Mouse (Mus musculus): ENCODE measurements around the gene Hoxa10. TPM values are rescaled to one million over a fixed set of nuclear protein-coding genes. Genes with fewer than 3 reads are reported as not detected.

Gene Hoxa10
- polyA plus RNA-seq, 2 experiments = 111 to 117 TPM

GRCm38 (mm10) chr6:52211170-52211935 is 29.3 kb downstream of the Hoxa10 start:
- Histone ChIP-seq H3K27ac (replicated peaks; ENCODE audit: low read depth, low read length) (peak overlapping the region; percentile 91), H3K9me3 (ENCODE audit: control insufficient read depth, low read length) (no peaks in the 10 kb centered on the region), H3K4me3 (replicated peaks; ENCODE audit: low read length) (peak overlapping the region; percentile 65), H3K4me2 (replicated peaks; ENCODE audit: low read depth, low read length, severe bottlenecking) (peak overlapping the region; percentile 75), H3K9ac (ENCODE audit: low read depth, low read length, severe bottlenecking) (peak overlapping the region; percentile 84), H3K36me3 (ENCODE audit: control insufficient read depth, insufficient read depth, low read length) (0 out of 2 replicates have a peak, but pooled peaks cover 2% of the 10 kb centered on the region), H3K4me1 (ENCODE audit: control insufficient read depth, insufficient read depth, low read length) (peaks cover 50% of the 10 kb centered on the region), H3K27me3 (ENCODE audit: control insufficient read depth, insufficient read depth, low read length) (peaks cover 38% of the 10 kb centered on the region)
- peak; percentile 45; the same call in 1 of the 2 replicates for ATAC-seq (ENCODE audit: low FRiP score, low read depth)
- TF ChIP-seq POLR2A (IDR thresholded peaks at IDR 0.05; ENCODE audit: borderline replicate concordance, extremely low read depth, insufficient read depth, insufficient read length) = peak; percentile 73; the same call in 1 of the 2 replicates
- WGBS = under 1% methylated on average over 36 of the region's 37 CpGs
- peak; percentile 91 for DNase-seq (ENCODE audit: low spot score)

GRCm38 (mm10) chr6:52209685-52210046 is 31.0 kb downstream of the Hoxa10 start:
- Histone ChIP-seq H3K36me3 (ENCODE audit: control insufficient read depth, insufficient read depth, low read length) (peaks cover 18% of the 10 kb centered on the region; the same call in 1 of the 2 replicates), H3K4me2 (replicated peaks; ENCODE audit: low read depth, low read length, severe bottlenecking) (peak overlapping the region; percentile 75), H3K4me1 (ENCODE audit: control insufficient read depth, insufficient read depth, low read length) (peaks cover 52% of the 10 kb centered on the region), H3K9ac (ENCODE audit: low read depth, low read length, severe bottlenecking) (peak overlapping the region; percentile 52), H3K27ac (replicated peaks; ENCODE audit: low read depth, low read length) (no peak overlapping the region), H3K27me3 (ENCODE audit: control insufficient read depth, insufficient read depth, low read length) (peaks cover 30% of the 10 kb centered on the region), H3K9me3 (ENCODE audit: control insufficient read depth, low read length) (no peaks in the 10 kb centered on the region), H3K4me3 (replicated peaks; ENCODE audit: low read length) (peak overlapping the region; percentile 39)
- 24% methylated on average over 12 of the region's 12 CpGs for WGBS
- DNase-seq (ENCODE audit: low spot score) (no peak), ATAC-seq (ENCODE audit: low FRiP score, low read depth) (no peak)
- TF ChIP-seq POLR2A (IDR thresholded peaks at IDR 0.05; ENCODE audit: borderline replicate concordance, extremely low read depth, insufficient read depth, insufficient read length) = no peak

- no peak for TF ChIP-seq POLR2A (IDR thresholded peaks at IDR 0.05; ENCODE audit: borderline replicate concordance, extremely low read depth, insufficient read depth, insufficient read length)
- Histone ChIP-seq H3K4me3 (replicated peaks; ENCODE audit: low read length) (peak overlapping the region; percentile 39), H3K27me3 (ENCODE audit: control insufficient read depth, insufficient read depth, low read length) (peaks cover 26% of the 10 kb centered on the region; the same call in 1 of the 2 replicates), H3K4me2 (replicated peaks; ENCODE audit: low read depth, low read length, severe bottlenecking) (peak overlapping the region; percentile 75), H3K27ac (replicated peaks; ENCODE audit: low read depth, low read length) (no peak overlapping the region), H3K9me3 (ENCODE audit: control insufficient read depth, low read length) (no peaks in the 10 kb centered on the region), H3K36me3 (ENCODE audit: control insufficient read depth, insufficient read depth, low read length) (peaks cover 21% of the 10 kb centered on the region; the same call in 1 of the 2 replicates), H3K9ac (ENCODE audit: low read depth, low read length, severe bottlenecking) (peak overlapping the region; percentile 52), H3K4me1 (ENCODE audit: control insufficient read depth, insufficient read depth, low read length) (peaks cover 58% of the 10 kb centered on the region)
- DNase-seq (ENCODE audit: low spot score) (no peak), ATAC-seq (ENCODE audit: low FRiP score, low read depth) (no peak)
- WGBS = 13% methylated on average over 18 of the region's 18 CpGs
These were observed 31.6 kb downstream of the Hoxa10 start for GRCm38 (mm10) chr6:52208868-52209684.

- H3K27ac ChIP-seq (replicated peaks; ENCODE audit: low read depth, low read length) = no peak within 1 kb of the TSS
- DNase-seq (ENCODE audit: low spot score) (peak; percentile 51), ATAC-seq (ENCODE audit: low FRiP score, low read depth) (no peak)
- no peaks in the 10 kb centered on the region for H3K9me3 ChIP-seq (ENCODE audit: control insufficient read depth, low read length)
- H3K36me3 ChIP-seq (ENCODE audit: control insufficient read depth, insufficient read depth, low read length) = peaks cover 28% of the 10 kb centered on the region
- TF ChIP-seq POLR2A (IDR thresholded peaks at IDR 0.05; ENCODE audit: borderline replicate concordance, extremely low read depth, insufficient read depth, insufficient read length) = no peak
- peak within 1 kb of the TSS; percentile 75 for H3K4me2 ChIP-seq (replicated peaks; ENCODE audit: low read depth, low read length, severe bottlenecking)
- H3K4me1 ChIP-seq (ENCODE audit: control insufficient read depth, insufficient read depth, low read length) = peaks cover 62% of the 10 kb centered on the region
- peak within 1 kb of the TSS; percentile 52 for H3K9ac ChIP-seq (ENCODE audit: low read depth, low read length, severe bottlenecking)
- H3K27me3 ChIP-seq (ENCODE audit: control insufficient read depth, insufficient read depth, low read length) = peaks cover 26% of the 10 kb centered on the region; the same call in 1 of the 2 replicates
- 5% methylated on average over 45 of the region's 47 CpGs for WGBS
- H3K4me3 ChIP-seq (replicated peaks; ENCODE audit: low read length) = peak within 1 kb of the TSS; percentile 39
These were observed 32.4 kb downstream of the Hoxa10 start, which contains the start of gene Hoxa6 for GRCm38 (mm10) chr6:52208072-52208867. TSS of gene Hoxa6 (minus strand) at chr6:52208722.

- ATAC-seq (ENCODE audit: low FRiP score, low read depth) = no peak
- no peak for TF ChIP-seq POLR2A (IDR thresholded peaks at IDR 0.05; ENCODE audit: borderline replicate concordance, extremely low read depth, insufficient read depth, insufficient read length)
- Histone ChIP-seq H3K36me3 (ENCODE audit: control insufficient read depth, insufficient read depth, low read length) (peaks cover 35% of the 10 kb centered on the region), H3K27ac (replicated peaks; ENCODE audit: low read depth, low read length) (no peak overlapping the region), H3K9ac (ENCODE audit: low read depth, low read length, severe bottlenecking) (no peak overlapping the region), H3K4me1 (ENCODE audit: control insufficient read depth, insufficient read depth, low read length) (peaks cover 64% of the 10 kb centered on the region), H3K4me3 (replicated peaks; ENCODE audit: low read length) (no peak overlapping the region), H3K4me2 (replicated peaks; ENCODE audit: low read depth, low read length, severe bottlenecking) (peak overlapping the region; percentile 75; the same call in 1 of the 2 replicates), H3K27me3 (ENCODE audit: control insufficient read depth, insufficient read depth, low read length) (peaks cover 31% of the 10 kb centered on the region; the same call in 1 of the 2 replicates), H3K9me3 (ENCODE audit: control insufficient read depth, low read length) (no peaks in the 10 kb centered on the region)
- DNase-seq (ENCODE audit: low spot score) = no peak
These were observed 33.0 kb downstream of the Hoxa10 start for GRCm38 (mm10) chr6:52207684-52207976.

Data from limb, embryonic 14.5 days (tissue).